Mouse (Mus musculus) left cerebral cortex, adult 11 months (tissue): ENCODE data around the gene AC141477.1.

Experiments
- DNase-seq: peaks from one replicate; pipeline ENCODE4 v3.0.0; 2022; ENCODE audit warnings: low spot score

AC141477.1 gene

GRCm38 (mm10) chr10:76408520-76408919 is 31.7 kb downstream of the AC141477.1 start:
- no peak for DNase-seq

GRCm38 (mm10) chr10:76392596-76392995 is 47.6 kb downstream of the AC141477.1 start:
- no peak for DNase-seq

- no peak for DNase-seq
Measured at GRCm38 (mm10) chr10:76391786-76392185, 48.5 kb downstream of the AC141477.1 start.

GRCm38 (mm10) chr10:76391166-76391565 is 49.1 kb downstream of the AC141477.1 start:
- DNase-seq: no peak
